Mouse (Mus musculus) lung, adult 2 months (tissue): ENCODE measurements around the gene Zfp644. TPM values are rescaled to one million over a fixed set of nuclear protein-coding genes. Genes with fewer than 3 reads are reported as not detected.

Experiments
- DNase-seq: peaks from one replicate; pipeline ENCODE4 v3.0.0; 2022
- H3K4me1 ChIP-seq: fragments of 200-500 bp; 2 replicates; pipeline ENCODE4 v1.6.1; 2011; ENCODE audit warnings: low read length; ENCODE audit not compliant: control insufficient read depth, insufficient read depth
- H3K4me3 ChIP-seq: fragments of 200-500 bp; replicated peaks from 2 replicates; pipeline ENCODE3; 2011; ENCODE audit warnings: low read depth, mild to moderate bottlenecking, control low read depth, low read length; ENCODE audit errors: extremely low read depth
- CTCF ChIP-seq: fragments of 200-500 bp; IDR thresholded peaks from 2 replicates; pipeline ENCODE4 v1.5.1; 2011; ENCODE audit warnings: mild to moderate bottlenecking, low read length, control low read depth; ENCODE audit not compliant: insufficient read depth
- POLR2A ChIP-seq: fragments of 200-500 bp; IDR thresholded peaks from 2 replicates; pipeline ENCODE4 v1.6.1; 2011; ENCODE audit warnings: low read depth, mild to moderate bottlenecking, control low read depth, low read length, borderline replicate concordance; ENCODE audit errors: extremely low read depth
- WGBS: fragments of 180-500 bp; shearing (Covaris S2); methylation state at CpG from one replicate; pipeline ENCODE4 v1.1.7; 2018; 5-methylcytosine and 5-hydroxymethylcytosine counted together
- polyA plus RNA-seq: library from polyadenylated mRNA; depleted of rRNA; stranded (reverse); fragments of >200 nt; gene quantifications from 2 replicates; pipeline ENCODE4 v1.2.3, GENCODE M21; 2012; rRNA removed

The Zfp644 gene
- 11.2 and 15.1 TPM in 2 replicates for polyA plus RNA-seq

- H3K4me3 ChIP-seq, result peak within 1 kb of the TSS; percentile 83
- peaks cover 10% of the 10 kb centered on the region for H3K4me1 ChIP-seq
- WGBS, result 2% methylated on average over 71 of the region's 71 CpGs
- TF ChIP-seq CTCF (no peak), POLR2A (peak; percentile 40; the same call in 1 of the 2 replicates)
- peak; percentile 86 for DNase-seq
These were observed at the start of gene Zfp644 for GRCm38 (mm10) chr5:106696396-106697337. Zfp644 (minus strand) TSS chr5:106697287.

GRCm38 (mm10) chr5:106739716-106740115, 42.6 kb upstream of the Zfp644 start:
- TF ChIP-seq CTCF, result no peak
- TF ChIP-seq POLR2A, result no peak
- H3K4me3 ChIP-seq, result no peak overlapping the region

GRCm38 (mm10) chr5:106723487-106723886, 26.4 kb upstream of the Zfp644 start:
- DNase-seq, result no peak
- 90% methylated on average over 3 of the region's 3 CpGs for WGBS
- Histone ChIP-seq H3K4me3 (no peak overlapping the region), H3K4me1 (no peaks in the 10 kb centered on the region)
- TF ChIP-seq CTCF, result no peak

More at GRCm38 (mm10) chr5:106739716-106740115, 42.6 kb upstream of the Zfp644 start:
- 38% methylated on average over 6 of the region's 6 CpGs for WGBS
- no peak for DNase-seq
- no peaks in the 10 kb centered on the region for H3K4me1 ChIP-seq

- WGBS, result 51% methylated on average over 5 of the region's 5 CpGs
- H3K4me3 ChIP-seq, result no peak overlapping the region
- H3K4me1 ChIP-seq, result no peaks in the 10 kb centered on the region
- DNase-seq, result no peak
- no peak for TF ChIP-seq POLR2A
- TF ChIP-seq CTCF, result no peak
These were observed 25.7 kb upstream of the Zfp644 start for GRCm38 (mm10) chr5:106722771-106723170.

GRCm38 (mm10) chr5:106711870-106712277, 14.8 kb upstream of the Zfp644 start:
- H3K4me3 ChIP-seq, result no peak overlapping the region
- H3K4me1 ChIP-seq, result no peaks in the 10 kb centered on the region
- TF ChIP-seq POLR2A (no peak), CTCF (no peak)
- no peak for DNase-seq
- WGBS, result 43% methylated on average over 3 of the region's 3 CpGs

- Histone ChIP-seq H3K4me1 (no peaks in the 10 kb centered on the region), H3K4me3 (no peak overlapping the region)
- no peak for DNase-seq
- 73% methylated on average over 5 of the region's 5 CpGs for WGBS
- TF ChIP-seq CTCF, result no peak
- no peak for TF ChIP-seq POLR2A
These were observed 14.2 kb upstream of the Zfp644 start for GRCm38 (mm10) chr5:106711220-106711726.

- H3K4me1 ChIP-seq, result no peaks in the 10 kb centered on the region
- 54% methylated on average over 12 of the region's 12 CpGs for WGBS
- no peak for DNase-seq
- H3K4me3 ChIP-seq, result no peak overlapping the region
- no peak for TF ChIP-seq POLR2A
- no peak for TF ChIP-seq CTCF
These were observed 13.5 kb upstream of the Zfp644 start for GRCm38 (mm10) chr5:106710611-106711010.

- H3K4me3 ChIP-seq, result no peak overlapping the region
- 51% methylated on average over 2 of the region's 2 CpGs for WGBS
- no peak for DNase-seq
- no peak for TF ChIP-seq CTCF
- no peak for TF ChIP-seq POLR2A
- H3K4me1 ChIP-seq, result no peaks in the 10 kb centered on the region
These were observed 13.0 kb upstream of the Zfp644 start for GRCm38 (mm10) chr5:106710085-106710409.

GRCm38 (mm10) chr5:106709388-106710084, 12.4 kb upstream of the Zfp644 start:
- TF ChIP-seq CTCF (no peak), POLR2A (no peak)
- peak; percentile 32 for DNase-seq
- H3K4me1 ChIP-seq, result no peaks in the 10 kb centered on the region
- WGBS, result 44% methylated on average over 11 of the region's 11 CpGs
- H3K4me3 ChIP-seq, result no peak overlapping the region

- no peak for DNase-seq
- H3K4me1 ChIP-seq, result no peaks in the 10 kb centered on the region
- H3K4me3 ChIP-seq, result no peak overlapping the region
- no peak for TF ChIP-seq CTCF
- no peak for TF ChIP-seq POLR2A
- 77% methylated on average over 3 of the region's 3 CpGs for WGBS
These were observed 9.3 kb upstream of the Zfp644 start for GRCm38 (mm10) chr5:106706363-106706762.

- WGBS, result 57% methylated on average over 5 of the region's 5 CpGs
- TF ChIP-seq POLR2A, result no peak
- no peak for TF ChIP-seq CTCF
- no peaks in the 10 kb centered on the region for H3K4me1 ChIP-seq
- no peak for DNase-seq
- H3K4me3 ChIP-seq, result no peak overlapping the region
These were observed 8.1 kb upstream of the Zfp644 start for GRCm38 (mm10) chr5:106705162-106705561.
